Mouse (Mus musculus) hindbrain, embryonic 15.5 days (tissue): ENCODE results near the gene Shank2. TPM values are rescaled to one million over a fixed set of nuclear protein-coding genes. Genes with fewer than 3 reads are reported as not detected.
A peak's percentile ranks its signal among the peaks of the same experiment; 100 is the strongest.

Experiments
- ATAC-seq: fragments of 200-750 bp; cut with Nextera tagmentation; 2 replicates; pipeline ENCODE4 v1.8.0; 2017; ENCODE audit warnings: low read depth, moderate number of reproducible peaks, moderate TSS enrichment; ENCODE audit not compliant: low FRiP score
- H3K27ac ChIP-seq: fragments of 300-500 bp; sonication (generic); replicated peaks from 2 replicates; pipeline ENCODE4 v1.5.1; 2015; ENCODE audit warnings: mild to moderate bottlenecking, inconsistent platforms
- H3K27me3 ChIP-seq: fragments of 300-500 bp; sonication (generic); 2 replicates; pipeline ENCODE4 v1.6.1; 2015; ENCODE audit warnings: control low read depth, inconsistent platforms
- H3K36me3 ChIP-seq: fragments of 300-500 bp; sonication (generic); 2 replicates; pipeline ENCODE4 v1.6.1; 2015; ENCODE audit warnings: control low read depth, inconsistent platforms
- H3K4me1 ChIP-seq: fragments of 300-500 bp; sonication (generic); replicated peaks from 2 replicates; pipeline ENCODE4 v1.6.1; 2015; ENCODE audit warnings: control low read depth, inconsistent platforms
- H3K4me2 ChIP-seq: fragments of 300-500 bp; sonication (generic); 2 replicates; pipeline ENCODE4 v1.6.1; 2015; ENCODE audit warnings: moderate library complexity, mild to moderate bottlenecking, inconsistent platforms
- H3K4me3 ChIP-seq: fragments of 300-500 bp; sonication (generic); 2 replicates; pipeline ENCODE4 v1.5.1; 2015; ENCODE audit warnings: mild to moderate bottlenecking, inconsistent platforms
- H3K9ac ChIP-seq: fragments of 300-500 bp; sonication (generic); 2 replicates; pipeline ENCODE4 v1.6.1; 2015; ENCODE audit warnings: inconsistent platforms
- H3K9me3 ChIP-seq: fragments of 300-500 bp; sonication (generic); 2 replicates; pipeline ENCODE4 v1.6.1; 2016; ENCODE audit warnings: control low read depth, inconsistent platforms
- WGBS: fragments of 180-500 bp; shearing (Covaris S2); methylation state at CpG from one replicate; pipeline ENCODE4 v1.1.7; 2015; 5-methylcytosine and 5-hydroxymethylcytosine counted together
- polyA plus RNA-seq: library from polyadenylated mRNA; unstranded; fragments of >200 nt; fragmentation: Nextera tagmentation; extraction: Ambion mirVana; gene quantifications from 2 replicates; pipeline ENCODE4 v1.2.1, GENCODE M21; 2015

Shank2 gene
- polyA plus RNA-seq, 1 experiment from 2014 or later, result 10.2 TPM

- ATAC-seq, result no peak
- H3K9me3 ChIP-seq, result no peaks in the 10 kb centered on the region
- H3K27me3 ChIP-seq, result no peaks in the 10 kb centered on the region
- 85% methylated on average over 3 of the region's 3 CpGs for WGBS
- H3K4me2 ChIP-seq, result no peak overlapping the region
- no peak overlapping the region for H3K9ac ChIP-seq
- H3K36me3 ChIP-seq, result no peaks in the 10 kb centered on the region
- no peak overlapping the region for H3K27ac ChIP-seq
- H3K4me3 ChIP-seq, result no peak overlapping the region
- peaks cover 9% of the 10 kb centered on the region for H3K4me1 ChIP-seq
These were observed 424.9 kb downstream of the Shank2 start for GRCm38 (mm10) chr7:144426594-144426993.

GRCm38 (mm10) chr7:144427460-144427859, 425.7 kb downstream of the Shank2 start:
- peaks cover 9% of the 10 kb centered on the region for H3K4me1 ChIP-seq
- H3K27me3 ChIP-seq, result no peaks in the 10 kb centered on the region
- no peak overlapping the region for H3K4me2 ChIP-seq
- H3K27ac ChIP-seq, result no peak overlapping the region
- H3K36me3 ChIP-seq, result no peaks in the 10 kb centered on the region
- H3K9ac ChIP-seq, result no peak overlapping the region
- no peak for ATAC-seq
- WGBS, result 84% methylated on average over 3 of the region's 3 CpGs
- H3K4me3 ChIP-seq, result no peak overlapping the region
- H3K9me3 ChIP-seq, result no peaks in the 10 kb centered on the region

GRCm38 (mm10) chr7:144432920-144433319, 431.2 kb downstream of the Shank2 start:
- Histone ChIP-seq H3K36me3 (peaks cover 20% of the 10 kb centered on the region), H3K9me3 (no peaks in the 10 kb centered on the region), H3K4me1 (no peaks in the 10 kb centered on the region), H3K27me3 (no peaks in the 10 kb centered on the region), H3K4me3 (no peak overlapping the region), H3K4me2 (no peak overlapping the region), H3K27ac (no peak overlapping the region), H3K9ac (no peak overlapping the region)
- no peak for ATAC-seq
- 87% methylated on average over 2 of the region's 2 CpGs for WGBS

GRCm38 (mm10) chr7:144438811-144439210, 437.1 kb downstream of the Shank2 start:
- H3K4me3 ChIP-seq, result no peak overlapping the region
- H3K27ac ChIP-seq, result no peak overlapping the region
- no peaks in the 10 kb centered on the region for H3K4me1 ChIP-seq
- no peaks in the 10 kb centered on the region for H3K27me3 ChIP-seq
- no peak overlapping the region for H3K4me2 ChIP-seq
- H3K9ac ChIP-seq, result no peak overlapping the region
- no peak for ATAC-seq
- H3K9me3 ChIP-seq, result no peaks in the 10 kb centered on the region
- WGBS, result 95% methylated on average over 7 of the region's 7 CpGs
- H3K36me3 ChIP-seq, result peaks cover 68% of the 10 kb centered on the region

- H3K4me1 ChIP-seq, result no peaks in the 10 kb centered on the region
- H3K27ac ChIP-seq, result no peak overlapping the region
- ATAC-seq, result no peak
- H3K36me3 ChIP-seq, result peaks cover 88% of the 10 kb centered on the region
- no peak overlapping the region for H3K4me3 ChIP-seq
- 91% methylated on average over 11 of the region's 11 CpGs for WGBS
- no peak overlapping the region for H3K4me2 ChIP-seq
- no peaks in the 10 kb centered on the region for H3K27me3 ChIP-seq
- no peak overlapping the region for H3K9ac ChIP-seq
- H3K9me3 ChIP-seq, result no peaks in the 10 kb centered on the region
These were observed 439.7 kb downstream of the Shank2 start for GRCm38 (mm10) chr7:144441466-144441865.

- no peak for ATAC-seq
- no peaks in the 10 kb centered on the region for H3K4me1 ChIP-seq
- peaks cover 84% of the 10 kb centered on the region for H3K36me3 ChIP-seq
- WGBS, result 88% methylated on average over 4 of the region's 4 CpGs
- no peak overlapping the region for H3K4me2 ChIP-seq
- H3K9me3 ChIP-seq, result no peaks in the 10 kb centered on the region
- no peak overlapping the region for H3K27ac ChIP-seq
- H3K4me3 ChIP-seq, result no peak overlapping the region
- H3K27me3 ChIP-seq, result no peaks in the 10 kb centered on the region
- H3K9ac ChIP-seq, result no peak overlapping the region
These were observed 440.2 kb downstream of the Shank2 start for GRCm38 (mm10) chr7:144441976-144442375.

GRCm38 (mm10) chr7:144444788-144445187, 443.1 kb downstream of the Shank2 start:
- ATAC-seq, result no peak
- WGBS, result 91% methylated on average over 7 of the region's 7 CpGs
- H3K27me3 ChIP-seq, result no peaks in the 10 kb centered on the region
- no peak overlapping the region for H3K9ac ChIP-seq
- peaks cover 80% of the 10 kb centered on the region for H3K36me3 ChIP-seq
- no peak overlapping the region for H3K27ac ChIP-seq
- no peaks in the 10 kb centered on the region for H3K9me3 ChIP-seq
- H3K4me1 ChIP-seq, result no peaks in the 10 kb centered on the region; the same call in 1 of the 2 replicates
- no peak overlapping the region for H3K4me3 ChIP-seq
- no peak overlapping the region for H3K4me2 ChIP-seq

- H3K9me3 ChIP-seq, result no peaks in the 10 kb centered on the region
- H3K4me3 ChIP-seq, result no peak overlapping the region
- no peak overlapping the region for H3K27ac ChIP-seq
- 94% methylated on average over 3 of the region's 3 CpGs for WGBS
- H3K9ac ChIP-seq, result no peak overlapping the region
- no peaks in the 10 kb centered on the region for H3K27me3 ChIP-seq
- H3K4me2 ChIP-seq, result no peak overlapping the region
- ATAC-seq, result no peak
- peaks cover 72% of the 10 kb centered on the region for H3K36me3 ChIP-seq
- H3K4me1 ChIP-seq, result peaks cover 6% of the 10 kb centered on the region; the same call in 1 of the 2 replicates
These were observed 445.4 kb downstream of the Shank2 start for GRCm38 (mm10) chr7:144447146-144447545.

GRCm38 (mm10) chr7:144448186-144448585, 446.5 kb downstream of the Shank2 start:
- Histone ChIP-seq H3K27ac (no peak overlapping the region), H3K9ac (no peak overlapping the region), H3K4me3 (no peak overlapping the region), H3K36me3 (peaks cover 71% of the 10 kb centered on the region), H3K9me3 (no peaks in the 10 kb centered on the region), H3K27me3 (no peaks in the 10 kb centered on the region), H3K4me1 (peaks cover 6% of the 10 kb centered on the region; the same call in 1 of the 2 replicates), H3K4me2 (no peak overlapping the region)
- 95% methylated on average over 1 of the region's 1 CpGs for WGBS
- ATAC-seq, result no peak

- ATAC-seq, result peak; percentile 94
- Histone ChIP-seq H3K27ac (peak overlapping the region; percentile 62), H3K4me3 (no peak overlapping the region), H3K27me3 (no peaks in the 10 kb centered on the region), H3K4me1 (peaks cover 6% of the 10 kb centered on the region; the same call in 1 of the 2 replicates), H3K9ac (no peak overlapping the region), H3K4me2 (no peak overlapping the region), H3K36me3 (peaks cover 74% of the 10 kb centered on the region), H3K9me3 (no peaks in the 10 kb centered on the region)
- 75% methylated on average over 13 of the region's 13 CpGs for WGBS
These were observed 448.2 kb downstream of the Shank2 start for GRCm38 (mm10) chr7:144449637-144450570.

GRCm38 (mm10) chr7:144450661-144451060, 448.9 kb downstream of the Shank2 start:
- no peak for ATAC-seq
- 90% methylated on average over 9 of the region's 9 CpGs for WGBS
- H3K4me2 ChIP-seq, result no peak overlapping the region

GRCm38 (mm10) chr7:144458881-144459280, 457.2 kb downstream of the Shank2 start:
- Histone ChIP-seq H3K4me2 (no peak overlapping the region), H3K9ac (no peak overlapping the region), H3K27me3 (no peaks in the 10 kb centered on the region), H3K4me1 (no peaks in the 10 kb centered on the region), H3K9me3 (no peaks in the 10 kb centered on the region), H3K4me3 (no peak overlapping the region), H3K27ac (no peak overlapping the region), H3K36me3 (peaks cover 93% of the 10 kb centered on the region)
- ATAC-seq, result no peak
- WGBS, result 94% methylated on average over 1 of the region's 1 CpGs

More at GRCm38 (mm10) chr7:144450661-144451060, 448.9 kb downstream of the Shank2 start:
- Histone ChIP-seq H3K27me3 (no peaks in the 10 kb centered on the region), H3K27ac (0 out of 2 replicates have a peak overlapping the region, but pooled peaks have one; percentile 62), H3K9ac (no peak overlapping the region), H3K4me1 (peaks cover 6% of the 10 kb centered on the region; the same call in 1 of the 2 replicates), H3K9me3 (no peaks in the 10 kb centered on the region), H3K4me3 (no peak overlapping the region), H3K36me3 (peaks cover 74% of the 10 kb centered on the region)
